Mouse (Mus musculus) adrenal gland, adult (tissue): ENCODE results near the gene Agbl3.

Experiments used
- DNase-seq, 2 experiments: peaks; one replicate each; pipeline ENCODE4 v3.0.0; 2022 to 2023; ENCODE audit warnings: low spot score in 1 of 2; ENCODE audit not compliant: inconsistent age in 2 of 2

Gene Agbl3

GRCm38 (mm10) chr6:34782493-34782892, 2.3 kb downstream of the Agbl3 start:
- DNase-seq: no peak

DNA sequence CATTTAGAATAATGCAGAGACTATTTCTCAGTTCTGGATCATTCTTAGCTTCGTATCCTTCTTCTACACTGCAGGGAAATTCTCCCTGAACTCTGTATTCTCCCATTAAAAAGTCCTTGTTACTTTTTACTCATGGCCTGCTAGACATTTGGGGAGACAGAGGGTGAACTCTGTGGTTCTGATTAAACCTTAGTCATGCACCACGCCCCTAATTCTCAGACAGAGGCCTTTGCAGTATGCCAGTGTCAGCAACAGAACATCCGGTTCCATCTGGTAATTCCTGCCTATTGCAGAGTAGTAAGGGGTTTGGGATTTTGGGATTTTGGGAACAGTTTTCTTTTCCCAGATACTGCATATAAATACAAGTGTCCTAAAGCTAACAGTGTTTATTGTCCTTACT, 16.6 kb downstream of the Agbl3 start:
- peak; percentile 36 to 53 for DNase-seq

DNA sequence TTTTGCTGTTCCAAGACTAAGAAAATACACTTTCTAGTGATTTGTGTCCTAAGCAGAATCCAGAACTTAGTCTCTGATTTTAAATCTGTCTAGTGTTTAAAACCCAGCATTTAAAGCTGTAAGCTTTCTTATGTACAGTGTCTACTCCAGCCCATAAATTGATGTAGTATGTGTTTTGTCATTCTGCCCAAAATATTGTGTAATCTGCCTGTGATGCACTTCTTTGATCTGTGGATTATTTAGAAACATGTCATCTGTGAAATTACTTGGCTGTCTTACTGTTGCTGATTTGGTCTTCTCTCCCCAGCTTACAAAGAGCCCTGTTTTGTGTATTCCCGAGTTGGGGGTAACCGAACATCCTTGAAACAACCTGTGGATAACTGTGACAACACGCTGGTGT, 17.7 kb downstream of the Agbl3 start:
- peak in 1 of 2 experiments; percentile 51 for DNase-seq

- DNase-seq: no peak
Measured at GRCm38 (mm10) chr6:34805582-34805981, 25.4 kb downstream of the Agbl3 start.

GRCm38 (mm10) chr6:34810651-34811050, 30.4 kb downstream of the Agbl3 start:
- DNase-seq: no peak

DNA sequence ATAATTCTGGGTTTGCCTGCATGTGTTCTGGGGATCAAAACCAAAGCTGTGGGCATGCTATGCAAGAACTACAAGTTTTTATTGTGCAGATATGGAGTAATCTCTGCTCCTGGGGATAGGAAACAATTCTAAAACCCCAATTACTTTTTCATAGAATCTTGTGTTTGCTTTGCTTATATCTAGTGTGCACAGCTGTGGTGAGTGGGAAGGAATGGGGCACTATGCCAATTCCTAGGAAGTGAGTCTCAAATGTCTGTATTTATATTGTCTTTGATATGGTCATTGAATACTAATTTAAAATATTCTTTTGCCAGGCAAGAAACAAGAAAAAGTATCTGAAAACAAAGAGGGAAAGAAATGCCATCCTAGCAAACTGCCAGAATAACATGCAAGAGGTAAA, 44.2 kb downstream of the Agbl3 start:
- no peak for DNase-seq

DNA sequence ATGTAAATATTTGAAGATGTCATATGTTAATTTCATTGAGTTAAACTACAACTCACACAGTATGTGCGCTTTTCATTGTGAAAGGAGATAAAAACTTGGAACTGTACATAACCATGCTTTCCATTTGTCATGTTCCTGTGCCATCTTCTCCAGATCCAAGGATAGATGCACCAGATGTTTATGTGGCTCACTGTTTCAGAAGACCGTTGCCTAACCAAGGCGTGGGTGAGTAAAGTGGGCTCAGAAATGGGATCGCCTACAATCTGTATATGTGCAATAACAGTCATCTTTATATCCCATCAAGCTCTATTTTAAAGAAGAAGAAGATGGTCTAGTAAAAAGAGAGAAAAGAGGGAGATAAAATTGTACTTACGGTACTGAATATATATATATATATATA, 52.1 kb downstream of the Agbl3 start:
- DNase-seq: no peak

DNA sequence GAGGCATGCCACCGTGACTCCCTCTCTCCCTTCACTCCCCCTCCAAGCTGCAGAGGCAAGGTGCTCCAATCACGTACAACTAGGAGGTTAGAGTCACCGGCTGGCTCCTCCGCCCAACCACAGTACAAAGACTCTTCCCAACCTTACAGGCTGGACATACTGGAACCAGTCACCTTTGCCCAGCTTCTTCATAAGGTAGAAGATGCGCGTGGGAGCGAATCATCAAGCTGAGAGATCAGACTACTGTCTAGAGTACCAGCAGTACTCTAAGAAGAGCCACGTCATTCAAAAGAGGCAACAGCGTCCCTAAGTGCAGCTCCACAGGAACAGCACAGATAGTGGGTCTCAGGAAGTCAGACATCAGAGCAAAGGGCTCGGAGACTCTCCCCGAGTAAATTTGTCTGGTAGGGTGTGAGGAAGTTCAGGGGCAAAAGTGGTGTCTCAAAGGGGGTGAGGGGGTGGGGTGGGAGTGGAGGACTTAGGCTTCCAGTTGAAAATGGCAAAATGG, 81.4 kb downstream of the Agbl3 start:
- peak in 1 of 2 experiments; percentile 29 for DNase-seq

DNA sequence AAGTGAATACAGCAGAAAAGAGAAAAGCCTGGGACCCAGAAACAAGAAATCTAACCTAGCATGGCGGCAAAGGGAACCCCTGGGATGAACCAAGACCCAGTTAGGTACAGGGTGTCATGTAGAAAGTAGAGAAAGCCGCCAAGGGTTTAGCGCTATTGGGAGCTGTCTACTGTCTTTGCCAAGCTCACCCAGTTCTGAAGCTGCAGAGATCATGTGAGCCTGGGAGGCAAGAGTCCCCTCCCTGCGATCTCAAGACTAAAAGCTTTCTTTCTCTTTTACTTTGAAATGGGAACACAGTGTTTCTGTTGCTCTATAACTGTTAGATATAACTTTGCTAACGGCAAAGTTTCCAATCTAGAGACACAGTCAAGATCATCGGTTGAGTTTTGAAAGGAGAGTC, 82.1 kb downstream of the Agbl3 start:
- peak; percentile 55 to 76 for DNase-seq

DNA sequence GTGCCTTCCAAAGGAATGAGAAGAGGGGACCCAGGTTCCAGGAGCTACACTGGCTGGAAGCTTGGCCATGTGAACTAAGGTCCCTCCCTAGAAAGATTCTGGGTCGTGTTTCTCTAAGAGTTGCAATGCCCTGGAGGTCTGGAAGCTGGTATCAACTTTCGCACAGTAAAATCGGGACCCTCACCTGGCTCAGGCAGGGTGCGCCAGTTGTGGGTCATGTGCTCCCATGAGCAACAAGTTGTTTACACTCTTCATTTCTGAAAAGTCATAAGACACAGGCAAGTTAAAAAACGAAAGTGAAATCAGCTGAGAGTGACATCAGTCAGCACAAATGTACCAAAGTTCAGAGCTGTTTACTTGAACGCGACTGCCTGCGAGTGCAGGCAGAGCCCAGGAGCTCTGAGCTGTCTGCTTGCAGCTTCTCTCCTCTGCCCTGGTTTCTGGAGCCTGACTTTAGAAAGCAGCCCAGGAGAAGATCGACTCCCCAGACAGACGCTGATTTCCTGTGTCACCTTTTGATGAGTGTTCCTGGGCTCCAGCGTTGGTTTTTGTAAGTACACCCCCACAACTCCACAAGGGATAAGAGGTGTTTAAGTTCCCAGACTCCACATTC, 82.7 kb downstream of the Agbl3 start, which contains the start of gene Tmem140:
TSS of gene Tmem140 (plus strand) at position 356 of the 613 bp plus-strand sequence.
- DNase-seq: peak; percentile 64 to 90

GRCm38 (mm10) chr6:34863786-34864514, 83.7 kb downstream of the Agbl3 start:
- DNase-seq: no peak

- DNase-seq: peak in 1 of 2 experiments; percentile 67
Measured at GRCm38 (mm10) chr6:34865213-34865612, 85.0 kb downstream of the Agbl3 start.

DNA sequence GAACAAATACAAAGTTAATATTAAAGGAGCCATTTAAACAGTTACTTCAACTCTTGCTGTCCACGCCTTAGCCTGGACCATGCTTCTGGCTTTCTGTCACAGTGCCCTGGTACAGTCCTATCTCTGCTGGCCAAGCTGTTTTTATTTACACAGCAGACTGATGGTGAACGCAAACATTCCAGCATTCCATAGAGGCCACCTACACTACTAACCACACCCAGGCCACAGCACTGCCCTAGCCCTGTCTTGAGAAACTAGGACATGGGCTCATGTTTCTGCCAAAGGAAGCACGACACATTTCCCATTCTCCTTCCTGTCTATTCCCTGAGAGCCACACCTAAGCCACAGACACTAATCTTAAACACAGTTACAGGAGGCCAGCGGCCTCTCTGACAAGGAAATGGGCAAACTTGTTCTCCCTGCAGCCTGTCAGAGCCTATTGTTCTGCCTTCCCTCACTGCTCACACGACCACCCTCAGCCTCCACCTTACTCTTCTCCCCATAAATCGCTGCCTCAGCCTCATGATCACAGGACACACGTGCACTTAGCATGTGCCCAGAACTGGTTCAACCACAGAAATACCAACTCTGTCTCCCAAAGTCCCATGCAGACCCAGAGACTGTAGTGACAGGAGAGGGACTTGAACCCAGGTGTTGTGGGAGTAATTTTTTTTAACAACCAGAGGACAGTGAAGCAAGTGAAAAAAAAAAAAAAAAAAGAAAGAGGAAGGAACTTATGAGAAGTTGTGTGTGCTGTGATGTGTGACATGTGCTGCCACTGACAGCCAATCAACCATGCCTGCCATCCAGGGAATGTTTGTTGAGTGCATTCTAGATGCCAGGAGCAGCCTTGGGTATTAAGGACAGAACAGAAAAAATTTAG, 85.7 kb downstream of the Agbl3 start:
- peak; percentile 38 to 66 for DNase-seq

DNA sequence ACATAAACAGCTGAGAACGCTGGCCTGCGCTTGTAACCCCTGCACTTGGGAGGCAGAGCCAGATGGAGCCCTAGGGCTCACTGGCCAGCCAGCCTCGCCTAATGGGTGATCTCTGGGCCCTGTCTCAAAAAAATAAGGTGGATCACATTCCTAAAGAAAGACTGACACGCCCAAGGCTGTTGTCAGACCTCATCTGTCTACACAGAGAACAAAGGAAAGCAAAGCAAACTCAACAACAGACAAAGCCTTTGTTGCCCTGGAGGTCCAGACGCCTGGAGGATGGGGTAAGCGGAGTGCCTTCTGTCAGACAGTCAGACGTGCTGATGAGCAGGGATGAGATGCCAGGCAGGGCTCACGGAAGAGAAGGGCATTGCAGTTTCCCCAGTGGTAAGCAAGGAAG, 86.6 kb downstream of the Agbl3 start:
- DNase-seq: peak in 1 of 2 experiments; percentile 20

DNA sequence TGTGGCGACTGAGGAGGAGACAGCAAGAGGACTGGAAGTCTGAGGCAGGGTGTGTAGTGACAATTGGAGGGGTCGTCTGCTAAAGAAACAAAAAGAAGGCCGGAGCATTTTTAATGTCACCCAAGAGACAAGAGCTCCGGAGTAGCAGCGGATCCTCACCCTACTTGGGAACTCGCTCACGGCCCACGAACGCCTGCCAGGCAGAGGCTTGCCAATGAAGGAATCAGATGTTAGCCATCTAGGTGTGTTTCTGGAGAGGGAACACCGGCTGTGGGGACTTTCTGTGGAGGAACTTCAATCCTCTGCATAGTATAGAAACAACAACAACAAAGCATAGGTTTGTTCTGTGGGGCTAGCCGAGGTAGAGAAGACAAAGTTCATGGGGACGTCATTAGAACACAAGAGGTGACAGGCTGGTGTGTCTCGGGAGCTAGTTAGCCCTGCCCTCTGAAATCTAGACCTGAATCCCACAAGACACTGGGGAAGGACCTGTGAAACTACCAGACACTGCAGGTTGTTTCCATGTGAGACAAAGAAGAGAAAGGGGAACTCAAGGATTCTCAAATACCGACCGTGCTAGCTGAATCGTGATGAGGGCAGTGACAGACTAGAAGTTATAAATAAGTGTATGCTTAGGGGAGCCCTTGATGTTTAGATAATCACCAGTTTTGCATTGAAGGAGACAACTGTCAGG, 87.2 kb downstream of the Agbl3 start:
- DNase-seq: peak in 1 of 2 experiments; percentile 18

GRCm38 (mm10) chr6:34867995-34868350, 87.7 kb downstream of the Agbl3 start:
- peak in 1 of 2 experiments; percentile 17 for DNase-seq

DNA sequence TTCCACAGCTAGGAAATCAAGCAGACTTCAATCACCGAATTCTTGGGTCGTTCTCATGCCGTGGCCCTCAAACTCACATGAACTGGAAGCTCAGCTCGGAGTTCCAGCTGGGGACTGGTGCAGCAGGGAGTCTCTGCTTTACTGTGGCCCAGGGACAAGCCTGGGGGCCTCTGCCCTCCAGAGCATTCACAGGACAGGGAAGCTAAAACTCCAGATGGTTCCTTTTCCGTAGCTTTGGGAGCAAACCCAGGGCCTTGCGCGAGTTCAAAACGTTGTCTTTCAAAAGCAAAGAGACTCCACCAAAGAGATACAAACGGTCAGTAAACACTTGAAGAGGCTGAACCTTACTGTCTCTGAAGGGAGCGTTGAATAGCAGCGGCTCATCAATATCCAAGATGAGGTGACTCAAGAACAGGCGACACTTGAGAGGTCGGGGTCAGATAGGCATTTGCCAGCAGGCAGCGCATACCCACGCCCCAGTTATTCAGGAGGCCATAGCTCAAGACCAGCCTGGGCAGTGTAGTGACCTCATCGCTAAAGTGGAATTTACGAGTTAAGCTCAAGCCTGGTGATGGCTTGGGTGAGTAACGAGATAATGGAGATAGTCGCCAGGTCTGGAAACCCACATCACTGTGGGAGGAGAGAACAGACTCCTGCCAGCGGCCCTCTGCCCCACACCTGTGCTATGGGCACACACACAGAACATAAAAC, 88.4 kb downstream of the Agbl3 start:
- DNase-seq: peak in 1 of 2 experiments; percentile 33

- peak in 1 of 2 experiments; percentile 65 for DNase-seq
Measured at GRCm38 (mm10) chr6:34869225-34869915, 89.1 kb downstream of the Agbl3 start.

GRCm38 (mm10) chr6:34870136-34870535, 89.9 kb downstream of the Agbl3 start:
- no peak for DNase-seq

GRCm38 (mm10) chr6:34870724-34871123, 90.5 kb downstream of the Agbl3 start:
- DNase-seq: no peak
